Mouse (Mus musculus) frontal cortex, postnatal 36 days (tissue): ENCODE results near the gene Slain2.
"Not testable (repeated sequence)": the region's sequence is repeated elsewhere in the genome, so short reads cannot be mapped to it uniquely, and the experiment has no call there.

Experiments
- DNase-seq, 2 experiments: peaks; one replicate each; pipeline ENCODE4 v3.0.0; 2022; ENCODE audit warnings: low spot score in 2 of 2

Gene Slain2

GRCm38 (mm10) chr5:73012884-73013610 is 98.9 kb downstream of the Slain2 start:
- not testable (repeated sequence) for DNase-seq

GRCm38 (mm10) chr5:73013611-73014287 is 99.6 kb downstream of the Slain2 start:
- not testable (repeated sequence) for DNase-seq

- no peak for DNase-seq
Measured at GRCm38 (mm10) chr5:73014745-73015144, 100.6 kb downstream of the Slain2 start.

GRCm38 (mm10) chr5:73023801-73024200 is 109.7 kb downstream of the Slain2 start:
- DNase-seq = no peak
